Mouse (Mus musculus) heart, adult 18-20 months (tissue): ENCODE results near the gene Fam155a. TPM values are rescaled to one million over a fixed set of nuclear protein-coding genes. Genes with fewer than 3 reads are reported as not detected.
A peak's percentile ranks its signal among the peaks of the same experiment; 100 is the strongest.
"Not testable (repeated sequence)": the region's sequence is repeated elsewhere in the genome, so short reads cannot be mapped to it uniquely, and the experiment has no call there.

Experiments
- DNase-seq, 2 experiments: peaks; one replicate each; pipeline ENCODE4 v3.0.0; 2021 to 2022; ENCODE audit warnings: mixed read lengths in 1 of 2
- total RNA-seq, 2 experiments: library from RNA; stranded (reverse); gene quantifications; 2 replicates each; pipeline ENCODE4 v1.2.3; 2021

Fam155a gene
- total RNA-seq, 2 experiments from 2014 or later, result not detected

- no peak for DNase-seq
These were observed 372.2 kb downstream of the Fam155a start for GRCm38 (mm10) chr8:9398606-9399263.

DNA sequence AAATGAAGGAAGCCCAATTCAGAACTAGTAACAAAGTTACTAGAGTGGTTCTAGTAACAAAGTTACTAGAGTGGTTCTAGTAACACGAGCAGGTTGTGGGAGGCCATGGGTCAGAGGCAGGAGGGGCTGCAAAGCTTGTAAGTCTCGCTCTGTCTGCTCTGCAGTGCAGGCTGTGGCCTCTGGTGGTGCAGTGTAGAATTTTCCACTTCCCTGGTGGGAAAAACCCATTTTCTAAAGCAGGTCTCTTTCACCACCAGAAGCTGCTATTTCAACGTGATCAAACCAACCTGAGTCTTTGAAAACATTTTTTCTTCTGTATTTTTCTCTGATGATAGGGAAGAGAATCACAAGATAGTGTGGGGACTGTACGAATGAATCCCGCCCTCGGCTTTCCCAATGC, 372.9 kb downstream of the Fam155a start:
- DNase-seq, result no peak

DNA sequence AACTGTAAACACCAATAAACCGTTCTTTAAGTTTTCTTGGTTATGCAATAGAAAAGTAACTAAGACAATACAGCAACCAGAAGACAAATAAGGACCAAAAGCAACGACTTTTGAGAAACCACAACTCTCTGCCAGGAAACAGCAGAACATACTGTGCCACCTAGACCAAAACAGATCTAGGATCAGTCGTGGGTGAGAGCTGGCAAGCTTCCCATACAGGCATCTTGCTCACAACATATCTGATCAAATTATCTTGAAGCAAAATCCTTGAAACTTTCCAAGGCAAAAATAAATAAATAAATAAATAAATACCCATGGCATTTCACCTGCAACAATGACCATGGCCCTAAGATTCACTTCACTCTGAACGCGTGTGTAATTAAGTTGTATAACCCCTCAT, 376.3 kb downstream of the Fam155a start:
- DNase-seq, result no peak

GRCm38 (mm10) chr8:9393246-9393645, 377.7 kb downstream of the Fam155a start:
- DNase-seq, result no peak

- DNase-seq, result not testable (repeated sequence)
These were observed 380.7 kb downstream of the Fam155a start for GRCm38 (mm10) chr8:9390229-9390628.

DNA sequence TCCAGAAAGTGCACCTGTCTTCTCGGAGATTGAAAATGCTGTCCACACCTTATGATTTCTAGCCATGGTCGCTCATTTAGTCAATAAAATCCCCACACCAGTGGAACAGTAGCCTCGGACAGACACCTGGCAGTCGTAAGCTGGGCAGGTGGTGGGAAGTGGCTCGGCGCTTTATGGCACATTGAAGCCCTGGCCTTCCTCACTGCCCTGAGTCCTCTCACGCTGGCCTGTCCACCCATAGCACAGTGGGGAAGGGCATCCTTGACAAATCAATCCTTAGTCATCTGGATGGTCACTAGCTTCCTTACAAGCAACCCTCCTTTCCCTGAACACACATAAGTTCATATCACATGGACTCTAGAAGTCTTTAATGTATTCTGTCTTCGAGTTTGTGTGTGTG, 401.8 kb downstream of the Fam155a start:
- no peak for DNase-seq

DNA sequence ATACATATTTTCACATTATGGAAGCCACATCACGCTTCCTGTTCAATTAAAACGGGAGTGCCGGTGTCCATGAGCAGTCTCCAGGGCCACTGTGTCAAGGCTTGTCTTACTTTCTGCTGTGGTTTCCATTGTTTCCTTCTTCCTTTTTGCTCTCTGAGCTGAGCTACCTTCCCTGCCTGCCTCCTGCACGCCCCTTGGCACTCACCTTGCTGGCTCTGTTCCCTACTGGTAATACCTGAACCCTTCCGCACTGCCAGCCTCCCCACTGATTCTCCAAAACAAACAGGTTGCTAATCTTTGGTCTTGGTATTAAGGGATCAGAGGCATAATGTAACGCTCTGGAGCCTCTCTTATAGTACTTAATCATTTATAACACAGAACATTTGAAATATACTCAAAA, 403.2 kb downstream of the Fam155a start:
- DNase-seq, result no peak

- no peak for DNase-seq
These were observed 405.6 kb downstream of the Fam155a start for GRCm38 (mm10) chr8:9365381-9365780.

- peak in 1 of 2 experiments; percentile 18 for DNase-seq
These were observed 422.3 kb downstream of the Fam155a start for GRCm38 (mm10) chr8:9348523-9349135.

DNA sequence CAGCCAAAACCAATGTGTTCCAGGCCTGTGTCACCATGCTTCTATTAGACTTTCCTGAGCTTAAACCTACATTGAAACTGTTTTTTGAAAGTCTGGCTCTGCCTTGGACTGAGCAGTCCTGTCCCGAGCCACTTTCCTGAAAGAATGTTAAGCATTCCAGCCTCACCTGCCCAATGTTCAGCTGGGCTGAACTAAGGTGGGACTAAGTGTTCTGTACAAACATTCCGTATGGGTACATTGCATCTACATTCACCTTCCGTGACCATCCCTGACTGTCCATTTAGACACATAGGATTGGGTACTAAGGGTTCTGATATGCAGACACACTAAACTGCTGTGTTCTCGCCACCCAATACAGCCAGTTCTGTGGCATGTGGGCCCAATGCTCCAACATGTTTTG, 423.8 kb downstream of the Fam155a start:
- DNase-seq, result no peak

GRCm38 (mm10) chr8:9344136-9344535, 426.8 kb downstream of the Fam155a start:
- DNase-seq, result no peak

GRCm38 (mm10) chr8:9342998-9343397, 428.0 kb downstream of the Fam155a start:
- DNase-seq, result no peak

DNA sequence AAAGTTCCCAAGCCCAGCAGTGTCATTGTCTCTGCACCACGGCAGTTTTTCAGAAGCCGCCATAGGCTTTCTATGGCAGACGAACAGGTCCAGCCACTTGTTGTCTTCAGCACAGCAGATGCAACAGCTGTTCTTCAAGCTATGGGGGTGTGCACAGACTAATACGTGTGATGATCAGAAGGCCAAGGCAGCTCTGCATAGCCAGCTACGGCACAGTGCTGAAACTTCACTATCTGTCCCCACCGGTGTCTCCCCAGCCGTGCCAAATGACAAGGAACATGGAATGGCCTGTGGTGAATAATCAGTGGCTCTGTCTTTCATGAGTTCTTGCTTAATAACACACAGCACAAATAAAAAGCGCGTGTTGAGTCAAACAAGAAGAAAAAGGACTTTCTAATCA, 428.4 kb downstream of the Fam155a start:
- DNase-seq, result no peak

DNA sequence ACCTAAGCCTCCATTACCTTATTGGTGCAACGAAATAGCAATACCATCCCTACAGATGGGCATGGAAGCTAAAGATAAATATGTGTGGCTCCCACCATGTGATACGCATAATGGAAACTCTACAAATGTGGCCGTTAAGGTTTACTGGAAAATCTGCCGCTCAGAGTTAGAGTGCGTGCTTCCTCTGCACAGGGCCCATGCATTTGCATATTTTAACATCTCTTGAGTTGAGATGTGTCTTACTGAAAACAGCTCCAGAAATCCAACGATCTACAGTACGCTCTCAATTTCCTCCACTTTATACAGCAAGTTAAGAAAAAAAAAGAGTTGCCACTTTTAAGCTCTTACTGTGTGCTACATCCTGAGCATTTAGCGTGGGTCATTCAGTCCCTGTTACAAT, 433.1 kb downstream of the Fam155a start:
- DNase-seq, result no peak

DNA sequence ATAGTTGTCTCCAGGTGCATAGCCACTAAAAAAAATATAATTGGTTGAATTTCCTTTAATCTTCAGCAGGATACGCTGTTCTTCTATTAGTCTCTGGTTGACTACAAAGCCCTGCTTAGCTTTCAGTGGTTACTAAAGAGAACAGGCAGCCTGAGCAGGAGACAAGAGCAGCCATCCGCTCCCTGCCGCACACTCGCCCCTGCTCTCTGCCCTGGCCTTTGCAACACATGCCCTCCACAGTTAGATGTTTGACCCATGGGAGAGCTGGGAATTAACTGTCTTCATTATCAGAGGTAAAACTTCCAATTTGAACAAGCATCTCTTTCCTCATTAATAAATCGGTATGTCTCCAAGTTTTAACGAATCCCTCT, 435.0 kb downstream of the Fam155a start:
- DNase-seq, result no peak

GRCm38 (mm10) chr8:9335285-9335932, 435.6 kb downstream of the Fam155a start:
- DNase-seq, result no peak

GRCm38 (mm10) chr8:9332766-9333165, 438.2 kb downstream of the Fam155a start:
- DNase-seq, result no peak

DNA sequence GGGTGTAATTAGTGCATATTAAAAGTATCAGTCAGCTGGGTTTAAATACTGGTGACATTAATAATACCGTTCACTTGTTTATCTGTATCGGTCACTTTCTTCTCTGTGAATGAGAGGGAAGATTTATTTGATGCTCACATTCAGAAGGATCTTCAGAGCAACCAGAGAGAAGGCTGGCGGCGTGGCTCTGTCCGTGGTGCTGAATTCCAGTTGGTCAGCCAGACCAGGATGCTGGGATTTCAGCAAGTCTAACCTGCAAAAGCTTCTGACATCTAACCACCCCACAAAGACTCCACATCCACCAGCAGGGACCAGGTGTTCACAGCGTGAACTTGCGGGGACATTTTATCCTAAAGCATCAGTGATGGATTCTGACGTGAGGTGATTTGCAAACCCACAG, 461.5 kb downstream of the Fam155a start:
- peak in 1 of 2 experiments; percentile 3 for DNase-seq

- DNase-seq, result no peak
These were observed 467.3 kb downstream of the Fam155a start for GRCm38 (mm10) chr8:9303526-9304135.

GRCm38 (mm10) chr8:9295046-9295445, 475.9 kb downstream of the Fam155a start:
- no peak for DNase-seq

DNA sequence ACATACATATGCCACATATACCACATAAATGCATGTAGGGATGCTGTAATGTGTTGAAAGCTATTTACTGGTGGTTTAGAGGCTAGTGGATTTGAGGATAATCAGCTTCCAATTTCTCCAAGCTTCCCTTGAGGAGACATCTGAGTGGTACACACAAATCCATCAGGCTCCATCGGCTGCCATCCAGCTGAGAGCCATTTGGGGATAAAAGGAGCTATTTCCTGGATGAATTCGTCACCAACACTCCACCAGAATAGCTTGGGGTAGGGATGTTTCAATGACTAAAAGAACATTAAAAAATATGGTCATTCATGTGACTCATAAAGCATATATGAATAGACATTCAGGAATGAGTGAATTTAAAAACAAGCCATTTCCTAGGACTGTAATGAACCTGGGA, 478.4 kb downstream of the Fam155a start:
- no peak for DNase-seq

DNA sequence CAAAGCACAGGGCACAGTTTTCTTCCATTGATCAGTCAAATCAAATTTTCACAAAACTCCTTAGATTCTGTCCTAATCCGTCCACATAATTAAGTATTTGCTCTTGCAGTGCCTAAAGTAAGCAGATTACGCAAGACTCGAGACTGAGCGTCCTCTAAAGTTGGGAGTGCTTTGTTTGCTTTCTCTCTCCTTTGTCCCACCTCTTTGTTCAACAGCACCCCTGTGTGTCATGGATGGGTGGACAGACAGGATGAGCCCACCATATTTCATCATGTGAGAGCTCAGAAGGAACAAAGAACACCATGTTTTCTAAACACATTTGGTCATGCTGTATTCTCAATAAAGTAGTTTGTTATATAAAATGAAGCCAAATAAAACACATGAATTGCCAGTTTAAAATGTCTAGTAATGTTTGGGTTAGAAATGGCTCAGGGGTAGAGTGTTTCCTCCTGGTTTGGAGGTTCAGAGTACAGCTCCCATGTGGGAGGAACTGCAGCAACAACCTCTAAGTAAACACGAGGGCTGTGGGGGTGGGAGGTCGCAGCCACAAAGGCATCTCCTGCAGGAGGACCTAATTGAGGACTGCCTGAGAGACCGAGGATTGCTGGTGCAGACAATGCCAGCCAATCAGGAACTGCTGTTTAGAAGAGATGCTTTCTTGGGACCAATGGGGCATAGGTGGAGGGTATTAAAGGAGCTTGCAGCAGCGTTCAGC, 482.8 kb downstream of the Fam155a start:
- no peak for DNase-seq

DNA sequence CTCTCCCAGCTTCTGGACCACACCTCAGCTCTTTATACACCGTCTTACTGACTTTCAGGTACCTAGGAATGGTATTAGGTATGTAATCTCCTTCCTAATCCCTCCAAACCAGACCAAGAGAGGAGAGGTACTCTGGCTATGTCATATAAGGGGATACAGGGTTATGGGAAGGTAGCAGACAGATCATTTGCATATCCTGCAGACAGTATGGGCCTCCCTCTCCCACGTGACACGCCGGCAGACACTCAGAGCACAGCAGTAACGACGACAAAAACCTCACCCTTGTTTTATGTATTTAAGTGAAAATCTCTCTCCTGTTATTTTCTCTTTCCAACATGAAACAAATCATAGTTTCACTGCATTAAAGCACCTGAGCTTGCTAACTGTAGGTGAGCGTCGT, 496.8 kb downstream of the Fam155a start:
- DNase-seq, result no peak
